Comparison of ENCODE assay signal across 13 mouse cellular contexts in genomic region chr4:47491243-47491642, GRCm38 (mm10).
"Had no signal": no experiment of that assay in that cellular context is flagged by ENCODE, and none has a peak within 500 bp of the region (broad histone marks: within the 10 kb centered on the region; RNA-seq: fewer than 3 reads in every experiment).

No protein-coding gene starts in this region.

- ATAC-seq: liver, postnatal 0 days; lung, postnatal 0 days; midbrain, embryonic 13.5 days; midbrain, embryonic 15.5 days had no signal

- DNase-seq: liver, postnatal 0 days; lung, adult 2 months; lung, postnatal 14 days; lung, postnatal 36 days; right cerebral cortex, postnatal 14 days; right cerebral cortex, postnatal 4 days; spleen, adult 18-20 months; thymus, adult 18-20 months; thymus, postnatal 25 days; thymus, postnatal 4 days had no signal
